Mouse (Mus musculus) hindbrain, embryonic 11.5 days (tissue): ENCODE results near the gene Ifngr1. TPM values are rescaled to one million over a fixed set of nuclear protein-coding genes. Genes with fewer than 3 reads are reported as not detected.
"Not testable (repeated sequence)": the region's sequence is repeated elsewhere in the genome, so short reads cannot be mapped to it uniquely, and the experiment has no call there.

ENCODE experiments used
- ATAC-seq: fragments of 200-750 bp; cut with Nextera tagmentation; 2 replicates; pipeline ENCODE4 v1.8.0; 2017; ENCODE audit warnings: mild to moderate bottlenecking, moderate TSS enrichment, moderate library complexity; ENCODE audit not compliant: low FRiP score
- DNase-seq: peaks from one replicate; pipeline ENCODE4 v3.0.0-alpha.2; 2015; ENCODE audit warnings: low spot score
- H3K27ac ChIP-seq: fragments of 300-500 bp; sonication (generic); 2 replicates; pipeline ENCODE4 v1.5.1; 2014; ENCODE audit warnings: mild to moderate bottlenecking, low read depth, low read length
- H3K27me3 ChIP-seq: fragments of 300-500 bp; sonication (generic); 2 replicates; pipeline ENCODE4 v1.6.1; 2014; ENCODE audit warnings: mild to moderate bottlenecking, low read length, moderate library complexity, mixed read lengths; ENCODE audit not compliant: control insufficient read depth, insufficient read depth
- H3K36me3 ChIP-seq: fragments of 300-500 bp; sonication (generic); 2 replicates; pipeline ENCODE4 v1.6.1; 2014; ENCODE audit warnings: mild to moderate bottlenecking, low read length, moderate library complexity, mixed read lengths; ENCODE audit not compliant: control insufficient read depth, insufficient read depth
- H3K4me1 ChIP-seq: fragments of 300-500 bp; sonication (generic); replicated peaks from 2 replicates; pipeline ENCODE4 v1.6.1; 2014; ENCODE audit warnings: low read length, mixed read lengths; ENCODE audit not compliant: control insufficient read depth, insufficient read depth
- H3K4me2 ChIP-seq: fragments of 300-500 bp; sonication (generic); replicated peaks from 2 replicates; pipeline ENCODE4 v1.6.1; 2014; ENCODE audit warnings: mild to moderate bottlenecking, low read depth, low read length
- H3K4me3 ChIP-seq: fragments of 300-500 bp; sonication (generic); 2 replicates; pipeline ENCODE4 v1.5.1; 2014; ENCODE audit warnings: low read depth, low read length
- H3K9ac ChIP-seq: fragments of 300-500 bp; sonication (generic); 2 replicates; pipeline ENCODE4 v1.6.1; 2014; ENCODE audit warnings: low read depth, low read length
- H3K9me3 ChIP-seq: fragments of 300-500 bp; sonication (generic); 2 replicates; pipeline ENCODE4 v1.6.1; 2016; ENCODE audit warnings: low read length; ENCODE audit not compliant: control insufficient read depth
- WGBS: fragments of 180-500 bp; shearing (Covaris S2); extraction: QIAGEN DNeasy Blood & Tissue Kit; methylation state at CpG from one replicate; pipeline ENCODE4 v1.1.7; 2014; 5-methylcytosine and 5-hydroxymethylcytosine counted together
- polyA plus RNA-seq: library from polyadenylated mRNA; unstranded; fragments of >200 nt; fragmentation: Nextera tagmentation; extraction: Ambion mirVana; gene quantifications from 2 replicates; pipeline ENCODE4 v1.2.1, GENCODE M21; 2014

Ifngr1 gene
- polyA plus RNA-seq, 1 experiment from 2014 or later: 30.0 TPM

GRCm38 (mm10) chr10:19594201-19594905, 2.6 kb downstream of the Ifngr1 start:
- Histone ChIP-seq H3K4me1 (no peaks in the 10 kb centered on the region), H3K27me3 (no peaks in the 10 kb centered on the region), H3K4me3 (no peak overlapping the region), H3K4me2 (no peak overlapping the region), H3K9ac (no peak overlapping the region), H3K9me3 (no peaks in the 10 kb centered on the region), H3K36me3 (no peaks in the 10 kb centered on the region), H3K27ac (no peak overlapping the region)
- no peak for DNase-seq
- ATAC-seq: no peak
- 79% methylated on average over 3 of the region's 3 CpGs for WGBS

GRCm38 (mm10) chr10:19596866-19597265, 5.1 kb downstream of the Ifngr1 start:
- no peak overlapping the region for H3K27ac ChIP-seq
- no peaks in the 10 kb centered on the region for H3K9me3 ChIP-seq

GRCm38 (mm10) chr10:19598091-19598490, 6.3 kb downstream of the Ifngr1 start:
- Histone ChIP-seq H3K9ac (no peak overlapping the region), H3K4me2 (no peak overlapping the region), H3K27me3 (no peaks in the 10 kb centered on the region), H3K4me3 (no peak overlapping the region), H3K9me3 (no peaks in the 10 kb centered on the region), H3K36me3 (no peaks in the 10 kb centered on the region), H3K4me1 (no peaks in the 10 kb centered on the region), H3K27ac (no peak overlapping the region)
- DNase-seq (no peak), ATAC-seq (no peak)
- 77% methylated on average over 11 of the region's 11 CpGs for WGBS

More at GRCm38 (mm10) chr10:19596866-19597265, 5.1 kb downstream of the Ifngr1 start:
- Histone ChIP-seq H3K4me3 (no peak overlapping the region), H3K4me2 (no peak overlapping the region), H3K9ac (no peak overlapping the region), H3K4me1 (no peaks in the 10 kb centered on the region), H3K36me3 (no peaks in the 10 kb centered on the region), H3K27me3 (no peaks in the 10 kb centered on the region)
- no peak for ATAC-seq
- DNase-seq: no peak
- 90% methylated on average over 4 of the region's 4 CpGs for WGBS

- ATAC-seq (no peak), DNase-seq (no peak)
- 77% methylated on average over 6 of the region's 6 CpGs for WGBS
- no peaks in the 10 kb centered on the region for H3K27me3 ChIP-seq
- H3K36me3 ChIP-seq: no peaks in the 10 kb centered on the region
- no peak overlapping the region for H3K9ac ChIP-seq
- no peak overlapping the region for H3K4me3 ChIP-seq
- H3K4me2 ChIP-seq: no peak overlapping the region
- H3K4me1 ChIP-seq: no peaks in the 10 kb centered on the region
- H3K27ac ChIP-seq: no peak overlapping the region
- no peaks in the 10 kb centered on the region for H3K9me3 ChIP-seq
These were observed 7.8 kb downstream of the Ifngr1 start for GRCm38 (mm10) chr10:19599331-19600092.

GRCm38 (mm10) chr10:19600093-19600420, 8.3 kb downstream of the Ifngr1 start:
- WGBS: 89% methylated on average over 3 of the region's 3 CpGs
- H3K9me3 ChIP-seq: no peaks in the 10 kb centered on the region
- no peaks in the 10 kb centered on the region for H3K27me3 ChIP-seq
- H3K4me2 ChIP-seq: no peak overlapping the region
- no peaks in the 10 kb centered on the region for H3K4me1 ChIP-seq
- no peak overlapping the region for H3K9ac ChIP-seq
- ATAC-seq (no peak), DNase-seq (no peak)
- H3K36me3 ChIP-seq: no peaks in the 10 kb centered on the region
- no peak overlapping the region for H3K27ac ChIP-seq
- H3K4me3 ChIP-seq: no peak overlapping the region

GRCm38 (mm10) chr10:19601502-19601901, 9.8 kb downstream of the Ifngr1 start:
- not testable (repeated sequence) for H3K4me2 ChIP-seq, ATAC-seq, H3K36me3 ChIP-seq, H3K27me3 ChIP-seq, H3K4me3 ChIP-seq, H3K9ac ChIP-seq, H3K4me1 ChIP-seq, H3K9me3 ChIP-seq, H3K27ac ChIP-seq
- WGBS: 16% methylated on average over 1 of the region's 1 CpGs
- DNase-seq: peak; percentile 24

GRCm38 (mm10) chr10:19603231-19603630, 11.5 kb downstream of the Ifngr1 start:
- Histone ChIP-seq H3K4me1 (no peaks in the 10 kb centered on the region), H3K9ac (no peak overlapping the region), H3K4me3 (no peak overlapping the region), H3K36me3 (no peaks in the 10 kb centered on the region), H3K4me2 (no peak overlapping the region), H3K27ac (no peak overlapping the region), H3K27me3 (no peaks in the 10 kb centered on the region), H3K9me3 (no peaks in the 10 kb centered on the region)
- 94% methylated on average over 6 of the region's 6 CpGs for WGBS
- no peak for DNase-seq
- no peak for ATAC-seq

GRCm38 (mm10) chr10:19609125-19609524, 17.4 kb downstream of the Ifngr1 start:
- no peaks in the 10 kb centered on the region for H3K4me1 ChIP-seq
- no peak overlapping the region for H3K4me3 ChIP-seq
- H3K27ac ChIP-seq: no peak overlapping the region
- 39% methylated on average over 14 of the region's 14 CpGs for WGBS
- H3K9ac ChIP-seq: no peak overlapping the region
- DNase-seq (peak; percentile 45), ATAC-seq (peak; percentile 79)
- H3K36me3 ChIP-seq: no peaks in the 10 kb centered on the region
- H3K27me3 ChIP-seq: no peaks in the 10 kb centered on the region
- H3K4me2 ChIP-seq: no peak overlapping the region
- no peaks in the 10 kb centered on the region for H3K9me3 ChIP-seq

GRCm38 (mm10) chr10:19611616-19612015, 19.9 kb downstream of the Ifngr1 start:
- Histone ChIP-seq H3K4me1 (no peaks in the 10 kb centered on the region), H3K9me3 (no peaks in the 10 kb centered on the region), H3K9ac (no peak overlapping the region), H3K36me3 (no peaks in the 10 kb centered on the region), H3K27ac (no peak overlapping the region), H3K27me3 (no peaks in the 10 kb centered on the region), H3K4me3 (no peak overlapping the region), H3K4me2 (no peak overlapping the region)
- ATAC-seq (no peak), DNase-seq (no peak)
- 67% methylated on average over 2 of the region's 2 CpGs for WGBS
